Mouse (Mus musculus) CD8-positive naive resting alpha-beta T cell, adult 2 months (primary cell): Measurements from ENCODE around the gene Cc2d2b.

Experiments used
- DNase-seq, 2 experiments: peaks; one replicate each; pipeline ENCODE4 v3.0.0; 2022; ENCODE audit warnings: low read depth in 2 of 2, low spot score in 2 of 2

Cc2d2b gene

GRCm38 (mm10) chr19:40748559-40748958, at the start of gene Cc2d2b:
Cc2d2b (plus strand) TSS chr19:40748753.
- DNase-seq = no peak

DNA sequence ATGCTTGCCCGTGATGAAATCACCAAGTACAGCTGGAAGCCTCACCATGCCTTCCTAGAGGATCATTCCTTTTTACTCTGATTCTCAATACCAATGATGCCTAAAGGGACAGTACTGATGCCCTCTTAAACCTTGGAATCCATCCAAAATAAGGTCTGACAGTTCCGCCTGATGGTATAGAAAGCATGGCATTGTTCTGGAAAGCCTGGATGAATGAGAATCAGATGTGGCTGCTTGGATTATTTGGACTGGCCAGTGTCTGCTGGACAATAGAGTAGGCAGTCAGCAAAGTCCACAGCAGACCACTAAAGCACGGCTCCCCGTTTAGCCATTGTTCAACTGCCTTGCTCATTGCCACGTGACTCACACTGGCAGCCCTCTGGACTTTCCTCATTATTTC, 48.7 kb upstream of the Cc2d2b start:
- DNase-seq = no peak

GRCm38 (mm10) chr19:40702406-40702805, 46.1 kb upstream of the Cc2d2b start:
- DNase-seq = no peak

- DNase-seq = no peak
Observed at GRCm38 (mm10) chr19:40712889-40713628, 35.5 kb upstream of the Cc2d2b start.

- DNase-seq = no peak
Observed at GRCm38 (mm10) chr19:40714700-40715099, 33.9 kb upstream of the Cc2d2b start.

DNA sequence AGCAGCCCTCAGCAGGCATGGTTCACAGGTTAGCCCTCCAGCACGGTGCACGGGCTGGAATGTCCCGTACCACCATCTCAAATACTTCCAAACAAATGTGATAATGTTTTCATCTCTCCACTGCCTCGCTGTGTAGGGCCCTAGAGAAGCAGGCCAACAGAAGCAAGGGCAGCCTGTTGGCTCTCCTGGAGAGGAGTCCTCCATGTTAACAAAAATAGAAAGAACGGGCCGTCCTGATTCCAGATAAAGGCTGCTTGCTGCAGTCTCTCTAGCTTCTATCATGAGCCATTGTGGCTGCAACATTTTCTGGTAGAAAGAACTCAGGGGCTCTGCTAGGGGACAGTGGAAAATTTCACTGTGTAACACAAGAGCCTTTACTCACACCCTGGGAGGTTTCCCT, 31.6 kb upstream of the Cc2d2b start:
- no peak for DNase-seq

DNA sequence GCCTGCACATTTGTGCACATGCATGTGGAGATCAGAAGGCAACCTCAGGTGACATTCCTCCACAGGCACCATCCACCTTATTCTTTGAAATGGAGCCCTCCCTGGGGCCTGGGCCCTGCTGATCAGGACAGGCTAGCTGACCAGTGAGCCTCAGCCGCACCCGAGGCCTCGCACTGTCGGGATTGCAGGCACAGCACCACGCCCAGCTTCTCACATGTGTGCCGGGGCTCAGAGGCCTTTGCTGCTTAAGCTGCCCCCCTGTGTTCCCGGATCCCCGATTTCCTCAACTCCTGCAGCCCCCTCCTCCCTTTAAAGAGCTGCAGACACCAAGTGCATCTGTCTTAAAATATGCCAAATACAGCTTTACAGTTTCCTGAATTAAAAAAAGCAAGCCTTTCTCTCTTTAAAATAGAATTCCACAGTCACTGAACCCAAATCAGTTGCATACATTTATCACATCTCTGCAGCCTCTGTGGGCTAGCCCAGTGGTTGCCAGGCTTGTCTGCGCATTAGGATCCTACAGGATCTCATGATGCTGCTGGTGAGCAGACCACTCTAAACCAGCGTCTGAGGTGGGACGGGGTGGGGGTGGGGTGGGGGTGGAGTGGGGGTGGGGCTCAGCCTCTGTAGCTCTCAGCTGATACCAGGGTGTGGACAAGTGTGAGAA, 29.0 kb upstream of the Cc2d2b start:
- DNase-seq = no peak

- DNase-seq = no peak
Observed at GRCm38 (mm10) chr19:40720381-40720780, 28.2 kb upstream of the Cc2d2b start.

DNA sequence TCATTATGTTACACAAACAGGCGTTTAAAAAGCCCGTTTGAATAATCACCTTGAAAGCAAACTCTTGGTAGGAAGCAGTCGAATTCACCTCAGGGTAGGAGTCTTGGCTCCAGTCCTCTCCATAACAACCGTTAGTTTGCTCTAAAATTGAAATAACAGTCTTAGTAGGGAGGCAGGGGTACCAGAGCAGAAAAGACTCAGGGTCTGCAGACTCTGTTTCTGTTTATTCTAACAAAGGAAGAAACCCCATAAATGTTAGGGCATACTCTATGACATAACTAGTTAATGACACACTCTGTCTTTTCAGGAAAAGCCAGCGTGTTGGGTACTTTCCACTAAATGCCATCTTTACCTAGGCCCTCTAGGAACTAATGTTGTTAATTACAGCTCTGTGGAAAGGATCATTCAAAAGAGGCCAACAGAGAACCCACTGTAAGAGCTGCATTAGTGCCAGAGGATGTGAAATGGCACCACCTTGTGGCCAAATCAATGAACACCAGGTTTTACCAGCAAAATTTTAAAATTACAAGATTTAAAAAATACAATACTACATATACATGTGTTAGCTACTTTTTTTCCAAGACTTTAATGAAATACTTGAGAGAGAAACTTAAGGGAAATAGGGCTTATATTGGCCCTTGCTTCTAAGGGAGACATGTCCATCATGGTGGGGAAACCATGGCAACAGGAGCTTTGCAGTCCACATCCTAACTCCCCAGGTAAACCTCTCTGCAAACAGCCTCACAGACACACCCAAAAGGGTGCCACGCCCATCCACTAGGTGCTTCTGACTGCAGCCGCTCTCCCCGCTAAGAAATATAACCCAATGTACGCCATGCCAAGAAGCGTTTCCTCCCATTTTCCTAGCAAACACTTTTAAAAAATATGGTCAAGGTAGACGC, 26.2 kb upstream of the Cc2d2b start:
- DNase-seq = peak; percentile 44 to 58

GRCm38 (mm10) chr19:40723516-40723915, 25.0 kb upstream of the Cc2d2b start:
- DNase-seq = no peak

DNA sequence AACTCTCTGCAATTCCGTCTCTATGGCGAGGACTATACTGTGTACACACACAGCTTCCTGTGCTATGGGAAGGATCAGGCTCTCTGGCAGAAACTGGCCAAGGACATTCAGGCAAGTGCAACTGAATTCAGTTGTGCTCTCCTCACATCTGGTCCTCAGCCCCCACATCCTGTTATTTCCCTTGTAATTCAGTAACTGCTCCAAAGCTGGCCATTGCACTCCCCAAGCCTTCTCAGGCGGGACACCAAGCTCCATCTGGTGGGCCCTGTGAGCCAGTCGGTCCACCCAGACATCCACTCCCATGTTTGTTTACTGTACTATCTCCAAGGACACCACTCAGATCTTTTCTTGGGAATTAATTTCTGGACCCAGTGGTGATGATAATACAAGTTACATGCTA, 22.4 kb upstream of the Cc2d2b start:
- DNase-seq = no peak

GRCm38 (mm10) chr19:40726614-40727013, 21.9 kb upstream of the Cc2d2b start:
- DNase-seq = no peak

DNA sequence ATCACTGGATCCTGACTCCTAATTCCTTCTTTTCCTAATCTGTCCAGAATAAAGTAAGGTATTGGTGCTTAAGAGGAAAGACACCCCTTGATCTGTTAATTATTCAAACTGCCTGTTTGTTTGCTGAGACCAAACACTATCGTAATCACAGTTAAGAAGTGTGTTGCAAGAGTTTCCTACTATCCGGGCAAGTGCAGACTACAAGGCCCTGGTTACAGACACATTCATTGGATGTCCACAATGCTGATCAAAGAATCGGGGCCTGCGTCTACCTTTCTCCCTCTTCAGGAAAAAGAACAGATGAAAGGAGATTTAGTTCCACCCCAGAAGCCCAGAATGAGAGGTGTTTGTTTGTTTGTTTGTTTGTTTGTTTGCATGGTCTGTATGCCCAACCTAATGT, 20.3 kb upstream of the Cc2d2b start:
- DNase-seq = no peak

GRCm38 (mm10) chr19:40728732-40729420, 19.7 kb upstream of the Cc2d2b start:
- no peak for DNase-seq

- no peak for DNase-seq
Observed at GRCm38 (mm10) chr19:40733409-40733808, 15.1 kb upstream of the Cc2d2b start.

- DNase-seq = no peak
Observed at GRCm38 (mm10) chr19:40733849-40734248, 14.7 kb upstream of the Cc2d2b start.

- DNase-seq = peak in 1 of 2 experiments; percentile 38
Observed at GRCm38 (mm10) chr19:40736680-40737512, 11.7 kb upstream of the Cc2d2b start.

- DNase-seq = no peak
Observed at GRCm38 (mm10) chr19:40737613-40738012, 10.9 kb upstream of the Cc2d2b start.

DNA sequence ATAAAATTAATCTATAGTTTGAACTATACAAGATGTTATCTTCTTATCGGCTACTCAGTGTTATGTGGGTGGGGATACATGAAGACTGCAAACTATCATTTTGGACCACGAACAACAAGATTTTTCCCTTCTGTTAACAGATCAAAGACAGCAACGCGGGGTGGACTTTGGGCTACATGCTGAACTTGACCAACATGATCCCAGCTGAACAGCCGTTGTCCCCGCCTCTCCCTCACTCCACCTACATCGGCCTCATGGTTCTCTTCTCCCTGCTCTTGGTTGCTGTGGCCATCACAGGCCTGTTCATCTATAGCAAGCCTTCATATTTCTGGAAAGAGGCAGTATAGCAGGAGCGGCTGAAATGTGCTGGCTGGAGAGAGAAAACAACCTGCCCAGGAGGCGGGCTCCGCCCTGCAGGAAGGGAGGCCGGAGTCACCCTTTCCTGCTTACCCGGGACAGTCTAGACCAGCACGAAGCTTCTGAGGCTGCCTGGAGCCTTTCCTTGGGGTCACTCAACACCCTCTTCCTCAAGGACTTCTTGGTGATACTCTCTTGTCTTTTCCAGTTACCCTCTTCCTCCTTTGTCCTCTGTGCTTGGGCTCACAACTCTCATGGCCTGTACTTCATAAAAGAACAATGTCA, 9.7 kb upstream of the Cc2d2b start:
- no peak for DNase-seq

DNA sequence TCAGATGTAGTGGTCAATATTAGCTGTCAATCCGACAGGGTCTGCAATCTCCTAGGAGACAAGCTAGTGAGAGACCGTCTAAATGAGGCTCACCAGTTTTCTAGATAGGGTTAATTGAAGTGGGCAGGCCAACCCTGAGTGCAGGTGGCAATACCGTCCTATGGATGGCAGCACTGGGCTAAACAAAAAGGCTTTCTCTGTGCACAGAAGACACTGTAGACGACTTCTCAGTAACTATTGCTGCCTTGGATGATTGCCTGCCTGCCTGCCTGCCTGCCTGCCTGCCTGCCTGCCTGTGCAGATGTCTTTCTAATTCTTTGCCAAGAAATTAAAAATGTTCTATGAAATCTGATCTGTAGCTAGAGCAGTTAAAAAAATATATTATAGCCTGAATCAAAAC, 1.9 kb upstream of the Cc2d2b start:
- no peak for DNase-seq
